Mouse (Mus musculus) erythroblast, embryonic 14.5 days (primary cell): ENCODE data around the gene Stpg3. TPM values are rescaled to one million over a fixed set of nuclear protein-coding genes. Genes with fewer than 3 reads are reported as not detected.

ENCODE experiments used
- H3K27me3 ChIP-seq: 2 replicates; pipeline ENCODE4 v1.6.1; 2012; ENCODE audit warnings: inconsistent platforms; ENCODE audit not compliant: control insufficient read depth
- H3K36me3 ChIP-seq: 2 replicates; pipeline ENCODE4 v1.6.1; 2012; ENCODE audit warnings: mild to moderate bottlenecking, inconsistent platforms; ENCODE audit not compliant: control insufficient read depth
- H3K4me1 ChIP-seq: 2 replicates; pipeline ENCODE4 v1.6.1; 2012; ENCODE audit warnings: inconsistent platforms; ENCODE audit not compliant: control insufficient read depth
- H3K4me3 ChIP-seq: replicated peaks from 2 replicates; pipeline ENCODE3; 2012; ENCODE audit warnings: moderate library complexity, mild to moderate bottlenecking, inconsistent platforms
- H3K9me3 ChIP-seq: 2 replicates; pipeline ENCODE4 v1.6.1; 2012; ENCODE audit warnings: low read length, inconsistent platforms, mixed read lengths; ENCODE audit not compliant: control insufficient read depth
- GATA1 ChIP-seq: IDR thresholded peaks from 2 replicates; pipeline ENCODE4 v1.6.1; 2012; ENCODE audit warnings: low read length, inconsistent platforms, mixed read lengths
- TAL1 ChIP-seq: IDR thresholded peaks from 3 replicates; pipeline ENCODE4 v1.6.1; 2012; ENCODE audit warnings: low read length, inconsistent platforms, mixed read lengths
- polyA plus RNA-seq: library from polyadenylated mRNA; stranded (reverse); fragments of >175 nt; gene quantifications from 2 replicates; pipeline ENCODE4 v1.2.3, GENCODE M21; 2012

The Stpg3 gene
- polyA plus RNA-seq, 1 experiment = not detected

DNA sequence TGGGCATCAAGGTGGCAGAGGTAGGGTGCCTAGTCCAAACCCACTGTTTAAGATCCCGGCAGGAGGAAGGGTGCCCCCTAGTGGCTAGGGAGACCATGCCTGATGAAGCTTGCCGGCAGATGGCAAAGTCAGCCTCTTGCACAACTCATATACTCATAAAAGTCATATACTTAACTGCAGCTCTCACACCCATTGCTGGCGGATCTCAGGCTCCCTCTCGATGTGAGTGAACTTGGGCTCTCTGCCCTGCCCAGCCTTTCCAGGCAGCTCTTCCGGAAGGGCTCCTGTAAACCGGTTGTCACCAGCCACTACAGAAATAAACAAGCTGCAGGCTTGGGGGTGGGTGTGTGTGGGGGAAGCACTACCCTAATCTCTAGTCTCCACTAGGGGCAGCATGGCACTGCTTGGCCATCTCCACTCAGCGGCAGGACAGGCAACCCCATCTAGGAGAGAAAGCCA is 14.0 kb upstream of the Stpg3 start:
- Histone ChIP-seq H3K27me3 (peaks cover 7% of the 10 kb centered on the region), H3K4me3 (peak overlapping the region; percentile 46), H3K4me1 (peaks cover 34% of the 10 kb centered on the region), H3K36me3 (peaks cover 9% of the 10 kb centered on the region), H3K9me3 (no peaks in the 10 kb centered on the region)
- TF ChIP-seq TAL1 (no peak), GATA1 (no peak)

GRCm38 (mm10) chr2:25227406-25227805 is 13.0 kb upstream of the Stpg3 start:
- Histone ChIP-seq H3K4me3 (no peak overlapping the region), H3K27me3 (peaks cover 7% of the 10 kb centered on the region), H3K9me3 (no peaks in the 10 kb centered on the region), H3K36me3 (peaks cover 19% of the 10 kb centered on the region), H3K4me1 (peaks cover 41% of the 10 kb centered on the region)
- TF ChIP-seq GATA1 (no peak), TAL1 (no peak)

- no peaks in the 10 kb centered on the region for H3K9me3 ChIP-seq
- no peak for TF ChIP-seq GATA1
Measured at GRCm38 (mm10) chr2:25226864-25227263, 12.4 kb upstream of the Stpg3 start.

DNA sequence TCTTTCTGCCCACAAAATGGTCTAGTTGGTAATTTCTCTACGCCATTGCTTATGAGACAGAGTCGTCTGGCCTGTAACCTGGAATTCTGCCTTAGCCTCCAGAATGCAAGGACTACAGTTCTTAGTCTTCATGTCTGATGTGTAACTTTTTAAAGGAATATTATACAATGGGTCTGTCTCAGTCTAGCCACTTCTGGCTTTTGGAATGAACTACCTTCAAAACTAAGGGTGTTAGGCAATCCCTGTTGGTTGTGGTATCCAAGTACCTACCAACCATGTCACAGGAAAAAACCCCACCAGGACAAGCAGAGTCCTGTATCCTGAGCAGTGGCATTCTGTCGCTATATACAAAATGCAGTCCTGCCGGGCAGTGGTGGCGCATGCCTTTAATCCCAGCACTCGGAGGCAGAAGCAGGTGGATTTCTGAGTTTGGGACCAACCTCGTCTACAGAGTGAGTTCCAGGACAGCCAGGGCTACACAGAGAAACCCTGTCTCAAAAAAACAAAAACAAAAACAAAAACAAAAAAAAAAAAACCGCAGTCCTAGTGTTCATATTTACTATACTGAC is 11.5 kb upstream of the Stpg3 start:
- peaks cover 56% of the 10 kb centered on the region for H3K4me1 ChIP-seq
- peak overlapping the region; percentile 66 for H3K4me3 ChIP-seq
- no peaks in the 10 kb centered on the region for H3K9me3 ChIP-seq
- peaks cover 34% of the 10 kb centered on the region for H3K36me3 ChIP-seq
- peaks cover 2% of the 10 kb centered on the region for H3K27me3 ChIP-seq
- TF ChIP-seq TAL1 (no peak), GATA1 (no peak)

More at GRCm38 (mm10) chr2:25226864-25227263, 12.4 kb upstream of the Stpg3 start:
- Histone ChIP-seq H3K4me3 (no peak overlapping the region), H3K27me3 (peaks cover 7% of the 10 kb centered on the region), H3K4me1 (peaks cover 46% of the 10 kb centered on the region), H3K36me3 (peaks cover 25% of the 10 kb centered on the region)

GRCm38 (mm10) chr2:25224766-25225752 is 10.6 kb upstream of the Stpg3 start:
- TF ChIP-seq GATA1 (no peak), TAL1 (no peak)
- no peaks in the 10 kb centered on the region for H3K9me3 ChIP-seq
- H3K4me3 ChIP-seq = peak overlapping the region; percentile 66
- H3K4me1 ChIP-seq = peaks cover 60% of the 10 kb centered on the region
- peaks cover 38% of the 10 kb centered on the region for H3K36me3 ChIP-seq
- no peaks in the 10 kb centered on the region for H3K27me3 ChIP-seq

DNA sequence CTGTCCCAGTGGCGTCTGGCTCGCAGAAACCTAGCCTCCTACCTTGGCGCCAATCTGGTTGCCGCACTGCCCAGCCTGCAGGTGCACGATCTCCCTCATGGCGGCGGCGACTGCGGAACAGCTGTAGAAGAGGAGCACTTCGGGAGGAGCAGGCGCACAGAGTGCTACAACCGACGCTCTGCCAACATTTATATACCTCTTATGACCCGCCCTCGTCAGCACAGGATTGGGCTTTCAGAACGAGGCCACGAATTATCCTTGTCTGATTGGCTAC is 10.0 kb upstream of the Stpg3 start, which contains the start of gene Tubb4b:
Tubb4b (minus strand) TSS at position 211 of the 274 bp plus-strand sequence.
- peaks cover 60% of the 10 kb centered on the region for H3K4me1 ChIP-seq
- H3K36me3 ChIP-seq = peaks cover 38% of the 10 kb centered on the region
- no peaks in the 10 kb centered on the region for H3K9me3 ChIP-seq
- no peaks in the 10 kb centered on the region for H3K27me3 ChIP-seq
- TF ChIP-seq GATA1 (no peak), TAL1 (no peak)
- peak within 1 kb of the TSS; percentile 66 for H3K4me3 ChIP-seq

DNA sequence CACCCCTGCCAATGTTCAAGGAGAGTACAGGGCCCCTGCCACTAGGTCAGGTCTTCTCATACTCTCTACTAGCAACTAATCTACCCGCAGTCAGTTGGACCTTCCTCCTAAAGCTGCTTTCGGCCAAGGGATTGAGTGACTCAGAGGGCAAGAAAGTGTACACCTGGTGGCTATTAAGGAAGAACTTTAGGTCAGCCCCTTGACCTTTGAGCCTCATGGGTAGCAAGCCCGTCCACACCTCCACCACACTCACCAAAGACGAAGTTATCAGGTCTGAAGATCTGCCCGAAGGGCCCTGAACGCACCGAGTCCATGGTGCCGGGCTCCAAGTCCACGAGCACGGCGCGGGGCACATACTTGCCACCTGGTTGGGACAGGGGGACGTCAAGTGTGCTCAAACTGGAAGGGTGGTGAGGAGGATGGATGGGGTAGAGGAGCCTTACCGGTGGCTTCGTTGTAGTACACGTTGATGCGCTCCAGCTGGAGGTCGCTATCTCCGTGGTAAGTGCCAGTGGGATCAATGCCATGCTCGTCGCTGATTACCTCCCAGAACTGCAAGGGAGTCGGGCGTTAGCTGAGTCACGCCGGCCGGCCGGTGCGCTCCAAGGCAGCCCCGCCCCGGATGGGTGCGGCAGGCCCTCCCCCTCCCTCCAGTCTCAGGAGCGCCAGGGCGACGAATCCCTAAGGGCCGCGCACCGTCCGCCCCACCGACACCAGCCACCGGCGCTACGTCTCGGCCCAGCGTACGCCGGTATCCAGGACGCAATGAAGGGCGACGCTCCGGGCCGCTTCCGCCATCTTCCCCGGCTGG is 9.4 kb upstream of the Stpg3 start:
- Histone ChIP-seq H3K4me1 (peaks cover 55% of the 10 kb centered on the region), H3K4me3 (peak overlapping the region; percentile 66), H3K27me3 (no peaks in the 10 kb centered on the region), H3K36me3 (peaks cover 38% of the 10 kb centered on the region), H3K9me3 (no peaks in the 10 kb centered on the region)
- peak; percentile 64 for TF ChIP-seq GATA1
- TF ChIP-seq TAL1 = peak; percentile 55; the same call in 2 of the 3 replicates

DNA sequence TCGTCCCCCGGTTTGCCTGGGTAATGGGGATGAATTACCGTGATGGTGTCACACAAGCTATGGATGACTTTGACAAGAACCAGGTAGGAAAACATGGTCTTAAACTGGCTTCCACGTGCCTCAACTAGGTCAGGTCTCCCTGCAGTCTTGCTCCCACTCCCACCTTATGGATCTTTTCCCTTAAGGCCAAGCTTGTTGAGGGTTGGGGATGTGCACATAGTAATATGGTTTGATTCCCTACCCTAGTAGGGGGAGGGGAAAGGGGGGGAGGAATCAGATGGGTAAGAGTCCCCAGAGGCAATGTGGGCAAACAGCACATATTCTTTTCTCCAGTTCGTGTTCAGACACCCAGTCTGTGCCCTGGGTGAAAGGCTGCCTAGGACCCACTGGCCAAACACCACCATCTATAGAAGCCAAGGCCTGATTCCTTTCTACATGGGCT is 6.9 kb upstream of the Stpg3 start:
- H3K9me3 ChIP-seq = no peaks in the 10 kb centered on the region
- H3K4me1 ChIP-seq = peaks cover 36% of the 10 kb centered on the region
- H3K27me3 ChIP-seq = no peaks in the 10 kb centered on the region; the same call in 1 of the 2 replicates
- H3K36me3 ChIP-seq = peaks cover 38% of the 10 kb centered on the region
- peak overlapping the region; percentile 21 for H3K4me3 ChIP-seq
- no peak for TF ChIP-seq GATA1
- no peak for TF ChIP-seq TAL1
